Mouse (Mus musculus): ENCODE data around the gene Taok3. TPM values are rescaled to one million over a fixed set of nuclear protein-coding genes. Genes with fewer than 3 reads are reported as not detected.

Taok3 gene
- polyA plus RNA-seq, 1 experiment: 6.6 TPM

DNA sequence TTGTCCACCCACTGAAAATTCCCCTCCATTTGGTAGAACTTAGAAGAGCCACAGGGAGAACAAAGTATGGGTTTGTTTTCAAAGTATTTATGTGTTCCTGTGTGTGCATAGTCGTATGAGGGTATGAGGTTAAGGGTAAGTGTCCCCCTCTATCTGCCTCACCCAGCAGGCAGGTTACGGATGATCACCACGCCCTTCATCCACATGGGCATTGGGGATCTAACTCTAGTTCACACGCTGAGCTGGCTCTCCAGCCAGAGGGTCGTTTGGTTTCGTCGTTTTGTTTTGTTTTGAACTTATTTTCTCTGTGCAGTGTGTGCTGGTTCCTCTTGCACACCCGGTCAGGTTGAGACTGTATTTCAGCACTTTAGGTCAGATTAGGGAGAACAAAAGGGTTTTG is 17.7 kb downstream of the Taok3 start:
- TF ChIP-seq FOSL1 (IDR thresholded peaks at IDR 0.05; ENCODE audit: insufficient read depth, low read length, poor library complexity, severe bottlenecking) (no peak), USF1 (IDR thresholded peaks at IDR 0.05; ENCODE audit: low read depth) (no peak), MYOD1 (IDR thresholded peaks at IDR 0.05; ENCODE audit: control insufficient read depth, insufficient read length, low read depth) (no peak), CEBPB (IDR thresholded peaks at IDR 0.05; ENCODE audit: low read depth) (no peak), MYOG (IDR thresholded peaks at IDR 0.05; ENCODE audit: control insufficient read depth, extremely low read depth, insufficient read length) (no peak), MAX (IDR thresholded peaks at IDR 0.05) (no peak), CTCF (IDR thresholded peaks at IDR 0.05; ENCODE audit: control insufficient read depth, insufficient read depth, insufficient read length) (no peak)
- Histone ChIP-seq H3K79me2 (ENCODE audit: control insufficient read depth, insufficient read depth) (no peaks in the 10 kb centered on the region), H3K4me3 (ENCODE audit: insufficient read depth, poor library complexity, severe bottlenecking) (no peak overlapping the region), H3ac (ENCODE audit: control insufficient read depth, insufficient read length, low read depth) (no peak overlapping the region), H3K79me3 (ENCODE audit: low read depth) (no peaks in the 10 kb centered on the region), H3K27me3 (ENCODE audit: control insufficient read depth, insufficient read depth, insufficient read length) (no peaks in the 10 kb centered on the region), H3K36me3 (ENCODE audit: control insufficient read depth, insufficient read depth) (no peaks in the 10 kb centered on the region)

DNA sequence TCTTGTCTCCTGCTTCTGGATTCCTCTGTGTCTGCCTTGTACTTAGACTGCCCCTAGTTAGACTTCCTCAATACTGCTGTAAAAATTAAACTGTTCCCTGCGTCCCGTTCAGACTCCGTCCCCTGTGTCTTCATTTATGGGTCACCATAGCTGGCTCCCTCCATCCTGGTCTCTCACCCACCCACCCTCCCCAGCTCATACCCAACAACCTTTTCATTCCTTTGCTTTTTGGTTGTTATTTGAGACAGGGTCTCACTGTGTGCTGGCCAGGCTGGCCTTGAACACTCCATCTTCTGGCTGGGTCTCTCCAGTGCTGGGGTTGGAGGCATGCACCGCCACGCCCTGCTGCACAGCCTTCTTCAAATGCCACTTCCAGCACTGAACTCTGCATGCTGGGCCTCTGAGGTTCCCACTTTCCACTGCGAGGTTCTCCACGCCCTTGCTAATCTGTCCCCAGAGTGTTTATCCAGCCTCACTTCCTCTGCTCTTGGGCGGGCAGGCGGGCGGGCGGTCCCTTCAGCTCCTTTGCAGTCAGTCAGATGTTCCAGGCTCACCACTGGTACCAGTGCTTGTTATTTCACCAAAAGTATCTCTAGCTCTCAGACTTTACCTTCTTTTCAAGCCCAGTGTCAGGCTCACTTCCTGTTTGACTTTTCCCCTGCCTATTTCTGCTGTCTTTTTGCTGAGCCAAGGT is 18.5 kb downstream of the Taok3 start:
- Histone ChIP-seq H3K36me3 (ENCODE audit: control insufficient read depth, insufficient read depth) (no peaks in the 10 kb centered on the region), H3K79me3 (ENCODE audit: low read depth) (no peaks in the 10 kb centered on the region), H3K27me3 (ENCODE audit: control insufficient read depth, insufficient read depth, insufficient read length) (no peaks in the 10 kb centered on the region), H3K79me2 (ENCODE audit: control insufficient read depth, insufficient read depth) (no peaks in the 10 kb centered on the region), H3ac (ENCODE audit: control insufficient read depth, insufficient read length, low read depth) (no peak overlapping the region), H3K4me3 (ENCODE audit: insufficient read depth, poor library complexity, severe bottlenecking) (no peak overlapping the region)
- no peak for TF ChIP-seq MAX (IDR thresholded peaks at IDR 0.05)
- no peak for TF ChIP-seq CTCF (IDR thresholded peaks at IDR 0.05; ENCODE audit: control insufficient read depth, insufficient read depth, insufficient read length)
- TF ChIP-seq CEBPB (IDR thresholded peaks at IDR 0.05; ENCODE audit: low read depth): no peak
- TF ChIP-seq MYOG (IDR thresholded peaks at IDR 0.05; ENCODE audit: control insufficient read depth, extremely low read depth, insufficient read length): no peak
- TF ChIP-seq USF1 (IDR thresholded peaks at IDR 0.05; ENCODE audit: low read depth): no peak
- no peak for TF ChIP-seq FOSL1 (IDR thresholded peaks at IDR 0.05; ENCODE audit: insufficient read depth, low read length, poor library complexity, severe bottlenecking)
- no peak for TF ChIP-seq MYOD1 (IDR thresholded peaks at IDR 0.05; ENCODE audit: control insufficient read depth, insufficient read length, low read depth)

DNA sequence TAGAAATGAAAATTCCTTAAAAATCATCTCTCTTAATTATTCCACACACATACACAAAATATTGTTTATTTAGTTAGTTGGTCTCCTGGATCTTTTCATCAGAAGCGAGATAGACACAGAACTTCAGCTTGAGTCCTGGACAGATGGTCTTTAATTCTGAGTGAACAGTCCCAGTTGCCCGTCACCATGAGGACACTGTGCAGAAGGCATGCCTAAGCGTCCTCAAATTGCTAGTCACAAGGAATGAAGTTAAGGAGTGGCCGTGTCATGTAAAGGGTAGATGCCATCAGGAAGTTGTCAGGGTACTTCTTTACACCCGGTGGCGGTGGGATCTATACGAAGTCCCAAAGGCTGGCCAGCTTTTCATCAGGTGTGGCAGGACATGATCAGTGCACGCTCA is 19.9 kb downstream of the Taok3 start:
- Histone ChIP-seq H3K79me3 (ENCODE audit: low read depth) (no peaks in the 10 kb centered on the region), H3K79me2 (ENCODE audit: control insufficient read depth, insufficient read depth) (no peaks in the 10 kb centered on the region), H3K36me3 (ENCODE audit: control insufficient read depth, insufficient read depth) (no peaks in the 10 kb centered on the region), H3K4me3 (ENCODE audit: insufficient read depth, poor library complexity, severe bottlenecking) (no peak overlapping the region), H3ac (ENCODE audit: control insufficient read depth, insufficient read length, low read depth) (no peak overlapping the region), H3K27me3 (ENCODE audit: control insufficient read depth, insufficient read depth, insufficient read length) (no peaks in the 10 kb centered on the region)
- no peak for TF ChIP-seq CTCF (IDR thresholded peaks at IDR 0.05; ENCODE audit: control insufficient read depth, insufficient read depth, insufficient read length)
- TF ChIP-seq USF1 (IDR thresholded peaks at IDR 0.05; ENCODE audit: low read depth): no peak
- TF ChIP-seq MYOD1 (IDR thresholded peaks at IDR 0.05; ENCODE audit: control insufficient read depth, insufficient read length, low read depth): no peak
- no peak for TF ChIP-seq MYOG (IDR thresholded peaks at IDR 0.05; ENCODE audit: control insufficient read depth, extremely low read depth, insufficient read length)

DNA sequence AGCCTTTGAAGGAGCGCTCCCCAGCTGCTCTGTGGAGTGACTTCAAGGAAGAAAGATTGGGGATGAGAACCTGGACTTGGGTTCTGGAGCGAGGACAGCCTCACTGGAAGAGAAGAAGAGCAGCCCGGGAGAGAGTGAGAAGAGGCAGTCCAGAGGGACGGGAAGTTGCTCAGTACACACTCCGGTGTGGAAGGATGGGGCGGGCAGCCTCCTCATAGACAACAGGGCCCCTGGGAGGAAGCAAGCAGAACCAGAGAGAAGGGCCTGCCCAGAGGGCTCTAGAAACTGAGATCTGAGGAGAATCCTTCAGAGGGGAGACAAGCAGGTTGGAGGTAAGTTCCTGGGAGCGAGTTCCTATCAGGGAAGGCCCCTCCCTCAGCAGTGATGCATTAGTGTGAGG is 20.4 kb downstream of the Taok3 start:
- no peaks in the 10 kb centered on the region for H3K36me3 ChIP-seq (ENCODE audit: control insufficient read depth, insufficient read depth)
- TF ChIP-seq MYOG (IDR thresholded peaks at IDR 0.05; ENCODE audit: control insufficient read depth, extremely low read depth, insufficient read length): no peak
- TF ChIP-seq MAX (IDR thresholded peaks at IDR 0.05): no peak
- no peak for TF ChIP-seq MYOD1 (IDR thresholded peaks at IDR 0.05; ENCODE audit: control insufficient read depth, insufficient read length, low read depth)
- no peak for TF ChIP-seq FOSL1 (IDR thresholded peaks at IDR 0.05; ENCODE audit: insufficient read depth, low read length, poor library complexity, severe bottlenecking)
- TF ChIP-seq USF1 (IDR thresholded peaks at IDR 0.05; ENCODE audit: low read depth): no peak
- no peak for TF ChIP-seq CTCF (IDR thresholded peaks at IDR 0.05; ENCODE audit: control insufficient read depth, insufficient read depth, insufficient read length)
- no peak for TF ChIP-seq CEBPB (IDR thresholded peaks at IDR 0.05; ENCODE audit: low read depth)
- H3K79me3 ChIP-seq (ENCODE audit: low read depth): no peaks in the 10 kb centered on the region
- H3K27me3 ChIP-seq (ENCODE audit: control insufficient read depth, insufficient read depth, insufficient read length): no peaks in the 10 kb centered on the region
- H3K79me2 ChIP-seq (ENCODE audit: control insufficient read depth, insufficient read depth): no peaks in the 10 kb centered on the region
- H3K4me3 ChIP-seq (ENCODE audit: insufficient read depth, poor library complexity, severe bottlenecking): no peak overlapping the region
- no peak overlapping the region for H3ac ChIP-seq (ENCODE audit: control insufficient read depth, insufficient read length, low read depth)

DNA sequence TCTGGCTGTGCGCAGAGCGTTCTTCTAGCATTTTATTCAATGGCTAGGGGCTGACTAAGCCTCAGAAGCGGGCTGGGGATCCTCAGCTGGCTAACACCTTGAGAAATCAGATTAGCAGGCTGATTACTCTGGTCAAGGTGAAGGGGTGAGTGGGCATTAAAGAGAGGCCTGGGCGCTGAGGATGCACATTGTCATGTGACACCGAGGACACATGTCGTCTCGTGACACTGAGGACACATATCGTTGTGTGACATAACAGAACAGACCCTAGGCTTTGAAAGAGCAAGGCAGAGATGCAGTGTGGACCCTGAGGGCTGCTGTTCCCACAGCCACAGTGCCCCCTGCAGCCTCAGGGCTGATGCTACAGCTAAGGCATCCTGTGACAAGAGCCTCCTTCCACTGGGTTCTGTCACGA is 23.8 kb downstream of the Taok3 start:
- H3K79me3 ChIP-seq (ENCODE audit: low read depth): no peaks in the 10 kb centered on the region

DNA sequence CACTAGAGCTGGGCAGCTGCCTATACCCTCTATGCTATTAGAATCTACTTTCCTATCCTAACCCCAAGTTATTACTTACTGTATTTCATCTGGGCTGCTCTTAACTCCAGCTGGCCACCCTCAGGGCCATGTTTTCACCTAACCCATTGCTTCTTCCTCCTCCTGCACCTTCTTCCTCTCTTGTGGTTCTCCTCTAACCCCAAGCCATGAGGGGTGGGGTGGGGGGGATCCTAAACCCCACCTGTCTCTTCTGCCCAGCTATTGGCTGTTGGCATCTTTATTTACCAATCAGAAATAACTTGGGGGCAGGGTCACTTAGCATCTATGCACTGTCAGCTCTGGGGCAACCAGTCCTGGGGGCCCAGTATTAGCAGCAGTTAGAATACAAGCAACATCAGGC is 26.2 kb downstream of the Taok3 start:
- no peaks in the 10 kb centered on the region for H3K79me2 ChIP-seq (ENCODE audit: control insufficient read depth, insufficient read depth)
- no peaks in the 10 kb centered on the region for H3K79me3 ChIP-seq (ENCODE audit: low read depth)
- no peaks in the 10 kb centered on the region for H3K27me3 ChIP-seq (ENCODE audit: control insufficient read depth, insufficient read depth, insufficient read length)
- no peak overlapping the region for H3ac ChIP-seq (ENCODE audit: control insufficient read depth, insufficient read length, low read depth)
- no peaks in the 10 kb centered on the region for H3K36me3 ChIP-seq (ENCODE audit: control insufficient read depth, insufficient read depth)
- TF ChIP-seq MYOG (IDR thresholded peaks at IDR 0.05; ENCODE audit: control insufficient read depth, extremely low read depth, insufficient read length): no peak
- no peak for TF ChIP-seq MYOD1 (IDR thresholded peaks at IDR 0.05; ENCODE audit: control insufficient read depth, insufficient read length, low read depth)
- no peak for TF ChIP-seq CTCF (IDR thresholded peaks at IDR 0.05; ENCODE audit: control insufficient read depth, insufficient read depth, insufficient read length)
- no peak for TF ChIP-seq CEBPB (IDR thresholded peaks at IDR 0.05; ENCODE audit: low read depth)
- TF ChIP-seq USF1 (IDR thresholded peaks at IDR 0.05; ENCODE audit: low read depth): no peak
- no peak for TF ChIP-seq FOSL1 (IDR thresholded peaks at IDR 0.05; ENCODE audit: insufficient read depth, low read length, poor library complexity, severe bottlenecking)
- TF ChIP-seq MAX (IDR thresholded peaks at IDR 0.05): no peak
- H3K4me3 ChIP-seq (ENCODE audit: insufficient read depth, poor library complexity, severe bottlenecking): no peak overlapping the region

More for the DNA sequence above, 23.8 kb downstream of the Taok3 start:
- Histone ChIP-seq H3K4me3 (ENCODE audit: insufficient read depth, poor library complexity, severe bottlenecking) (no peak overlapping the region), H3ac (ENCODE audit: control insufficient read depth, insufficient read length, low read depth) (no peak overlapping the region), H3K79me2 (ENCODE audit: control insufficient read depth, insufficient read depth) (no peaks in the 10 kb centered on the region), H3K36me3 (ENCODE audit: control insufficient read depth, insufficient read depth) (no peaks in the 10 kb centered on the region), H3K27me3 (ENCODE audit: control insufficient read depth, insufficient read depth, insufficient read length) (no peaks in the 10 kb centered on the region)
- no peak for TF ChIP-seq MYOD1 (IDR thresholded peaks at IDR 0.05; ENCODE audit: control insufficient read depth, insufficient read length, low read depth)
- peak; percentile 60 for TF ChIP-seq CTCF (IDR thresholded peaks at IDR 0.05; ENCODE audit: control insufficient read depth, insufficient read depth, insufficient read length)
